Mouse (Mus musculus) heart, adult 2 months (tissue): ENCODE data around the gene Ppp1r8.

Source experiments
- CTCF ChIP-seq: fragments of 200-600 bp; IDR thresholded peaks from 2 replicates; pipeline ENCODE4 v1.8.1; 2022; ENCODE audit warnings: antibody characterized with exemption, mild to moderate bottlenecking, moderate library complexity
- EP300 ChIP-seq: fragments of 200-500 bp; IDR thresholded peaks from 2 replicates; pipeline ENCODE4 v1.6.1; 2011; ENCODE audit warnings: low read depth, low read length, control low read depth; ENCODE audit not compliant: insufficient read depth

- TF ChIP-seq CTCF (no peak), EP300 (no peak)
Measured at GRCm38 (mm10) chr4:132778562-132779201, 64.3 kb downstream of the Ppp1r8 start.
